Mouse (Mus musculus): ENCODE data around the gene 1700019D03Rik. TPM values are rescaled to one million over a fixed set of nuclear protein-coding genes. Genes with fewer than 3 reads are reported as not detected.

Gene 1700019D03Rik
- polyA plus RNA-seq, 1 experiment = 29.9 TPM

DNA sequence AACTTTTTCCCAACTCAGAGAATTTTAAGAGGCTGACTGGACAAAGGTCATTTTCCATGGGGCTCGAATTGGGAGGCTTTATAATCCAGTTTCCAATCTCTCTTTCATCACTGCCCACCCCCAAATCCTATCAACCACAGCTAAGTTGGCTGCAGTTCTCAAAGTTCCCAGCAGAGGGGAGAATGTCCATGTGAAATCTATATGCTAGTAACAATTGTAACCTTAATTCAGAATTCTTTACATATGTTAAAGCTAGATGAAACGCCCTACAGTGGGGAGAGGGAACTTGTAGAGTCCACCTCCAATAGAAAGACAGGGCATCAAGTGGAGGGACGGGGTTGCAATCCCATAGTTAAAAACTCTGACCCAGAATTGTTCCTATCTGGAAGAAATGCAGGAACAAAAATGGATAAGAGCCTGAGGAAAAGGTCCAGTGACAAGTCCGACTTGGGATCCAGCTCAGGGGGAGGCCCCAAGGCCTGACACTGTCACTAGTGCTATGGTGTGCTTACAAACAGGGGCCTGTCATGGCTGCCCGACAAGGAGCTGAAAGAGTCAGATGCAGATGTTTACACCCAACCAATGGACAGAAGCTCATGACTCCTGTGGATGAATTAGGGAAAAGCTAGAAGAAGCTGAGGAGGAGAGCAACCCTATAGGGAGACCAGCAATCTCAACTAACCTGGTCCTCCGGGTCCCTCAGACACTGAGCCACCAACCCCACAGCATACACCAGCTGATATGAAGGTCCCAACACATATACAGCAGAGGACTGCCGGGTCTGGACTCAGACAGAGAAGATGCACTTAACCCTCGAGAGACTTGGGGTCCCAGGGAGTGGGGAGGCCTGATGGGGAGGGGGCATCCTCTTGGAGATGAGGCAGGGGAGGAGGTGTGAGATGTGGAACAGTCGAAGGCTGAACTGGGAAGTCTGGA lies 33.4 kb upstream of the 1700019D03Rik start:
- no peak overlapping the region for H3K27ac ChIP-seq (ENCODE audit: insufficient read depth, low read length)
- H3K4me3 ChIP-seq (ENCODE audit: low read depth, low read length) = no peak overlapping the region
- H3K9ac ChIP-seq (ENCODE audit: low read depth, poor library complexity, severe bottlenecking) = no peak overlapping the region
- no peaks in the 10 kb centered on the region for H3K9me3 ChIP-seq (replicated peaks; ENCODE audit: control insufficient read depth, insufficient read depth, low read length, poor library complexity, severe bottlenecking)
- no peak for TF ChIP-seq CTCF (IDR thresholded peaks at IDR 0.05; ENCODE audit: low read depth, low read length)
- TF ChIP-seq POLR2A (IDR thresholded peaks at IDR 0.05; ENCODE audit: insufficient read depth, low read length) = no peak
- TF ChIP-seq EP300 (IDR thresholded peaks at IDR 0.05; ENCODE audit: insufficient read depth, low read depth, low read length) = no peak
- H3K36me3 ChIP-seq (ENCODE audit: control insufficient read depth, insufficient read depth, low read length, poor library complexity, severe bottlenecking) = no peaks in the 10 kb centered on the region
- no peaks in the 10 kb centered on the region for H3K27me3 ChIP-seq (ENCODE audit: control insufficient read depth, insufficient read depth, low read length, poor library complexity, severe bottlenecking)
- H3K4me1 ChIP-seq (ENCODE audit: control insufficient read depth, insufficient read depth, low read length) = no peaks in the 10 kb centered on the region

DNA sequence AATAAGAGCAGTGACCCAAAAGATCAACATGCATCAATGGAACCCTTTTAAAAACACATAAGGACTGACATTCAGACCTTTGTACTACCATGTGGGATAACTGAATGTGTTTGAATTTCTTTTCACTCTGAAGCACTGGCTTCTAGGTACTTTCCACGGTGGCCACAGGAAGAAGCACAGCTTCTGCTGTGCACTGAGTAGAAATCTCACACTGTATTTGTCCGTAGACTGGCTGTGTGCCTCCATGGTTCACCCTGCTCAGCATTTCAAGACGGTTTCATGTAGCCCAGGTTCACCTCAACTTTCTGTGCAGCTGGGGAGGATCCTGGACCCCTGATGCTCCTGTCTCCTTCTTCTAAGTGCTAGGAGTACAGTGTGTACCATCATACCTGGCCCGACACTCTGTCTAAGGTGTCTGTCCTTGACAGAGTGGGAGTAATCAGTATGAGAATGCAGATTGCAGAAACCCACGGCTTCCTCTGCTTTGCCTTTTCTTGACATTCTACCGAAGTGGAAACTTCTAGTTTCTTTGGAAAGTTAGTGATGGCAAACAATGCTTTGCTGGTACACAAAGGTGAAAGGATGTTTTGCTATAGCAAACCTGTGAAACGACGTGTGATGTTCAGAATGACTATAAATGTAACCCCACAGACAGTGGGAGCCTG lies 29.9 kb upstream of the 1700019D03Rik start:
- H3K27ac ChIP-seq (ENCODE audit: insufficient read depth, low read length) = no peak overlapping the region
- H3K4me3 ChIP-seq (ENCODE audit: low read depth, low read length) = no peak overlapping the region

DNA sequence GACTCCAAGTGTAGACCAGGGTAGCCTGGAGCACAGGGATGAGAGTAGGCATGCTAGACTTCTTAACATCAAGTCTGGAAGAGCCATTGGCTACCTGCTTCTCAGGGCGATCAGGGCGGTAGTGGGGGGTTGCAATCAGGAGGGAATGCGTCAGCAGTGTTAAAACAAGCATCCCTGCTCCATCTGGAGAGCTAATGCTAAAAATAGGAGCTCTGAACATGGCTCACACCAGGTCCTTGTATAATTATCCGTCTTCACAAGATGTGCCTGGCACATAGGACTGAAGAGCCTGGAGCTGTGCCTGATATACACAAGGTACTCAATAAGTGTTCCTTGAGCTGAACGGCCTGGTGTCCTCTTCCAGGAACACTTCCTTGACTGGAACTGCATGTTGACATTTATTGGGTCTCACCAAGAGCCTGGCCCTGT lies 17.5 kb upstream of the 1700019D03Rik start:
- H3K9ac ChIP-seq (ENCODE audit: low read depth, poor library complexity, severe bottlenecking) = no peak overlapping the region

More for the DNA sequence above, 29.9 kb upstream of the 1700019D03Rik start:
- TF ChIP-seq POLR2A (IDR thresholded peaks at IDR 0.05; ENCODE audit: insufficient read depth, low read length) = no peak
- no peak for TF ChIP-seq CTCF (IDR thresholded peaks at IDR 0.05; ENCODE audit: low read depth, low read length)
- no peak for TF ChIP-seq EP300 (IDR thresholded peaks at IDR 0.05; ENCODE audit: insufficient read depth, low read depth, low read length)
- no peak overlapping the region for H3K9ac ChIP-seq (ENCODE audit: low read depth, poor library complexity, severe bottlenecking)
- no peaks in the 10 kb centered on the region for H3K36me3 ChIP-seq (ENCODE audit: control insufficient read depth, insufficient read depth, low read length, poor library complexity, severe bottlenecking)
- no peaks in the 10 kb centered on the region for H3K27me3 ChIP-seq (ENCODE audit: control insufficient read depth, insufficient read depth, low read length, poor library complexity, severe bottlenecking)
- H3K9me3 ChIP-seq (replicated peaks; ENCODE audit: control insufficient read depth, insufficient read depth, low read length, poor library complexity, severe bottlenecking) = no peaks in the 10 kb centered on the region
- no peaks in the 10 kb centered on the region for H3K4me1 ChIP-seq (ENCODE audit: control insufficient read depth, insufficient read depth, low read length)

DNA sequence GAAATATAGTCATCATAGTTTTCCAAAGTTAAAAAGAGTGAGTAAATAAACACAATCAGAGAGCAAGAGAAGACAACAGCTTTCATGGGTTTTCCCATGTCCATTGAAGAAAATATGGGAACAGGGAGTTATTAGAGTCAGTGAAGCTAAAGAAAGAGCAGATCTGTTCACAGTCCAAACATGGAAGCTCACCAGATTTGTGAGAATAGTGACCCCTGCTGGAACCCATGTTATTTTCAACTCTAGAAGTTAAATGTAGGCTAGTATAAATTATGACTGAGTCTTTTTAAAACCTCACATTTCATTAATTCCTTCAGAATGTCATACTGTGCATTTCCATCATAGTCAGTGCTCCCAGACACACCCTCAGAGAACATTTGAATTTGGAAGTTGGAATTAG lies 12.6 kb upstream of the 1700019D03Rik start:
- H3K9ac ChIP-seq (ENCODE audit: low read depth, poor library complexity, severe bottlenecking) = no peak overlapping the region
- no peaks in the 10 kb centered on the region for H3K4me1 ChIP-seq (ENCODE audit: control insufficient read depth, insufficient read depth, low read length)
- H3K27me3 ChIP-seq (ENCODE audit: control insufficient read depth, insufficient read depth, low read length, poor library complexity, severe bottlenecking) = no peaks in the 10 kb centered on the region
- H3K4me3 ChIP-seq (ENCODE audit: low read depth, low read length) = no peak overlapping the region
- H3K36me3 ChIP-seq (ENCODE audit: control insufficient read depth, insufficient read depth, low read length, poor library complexity, severe bottlenecking) = no peaks in the 10 kb centered on the region
- no peaks in the 10 kb centered on the region for H3K9me3 ChIP-seq (replicated peaks; ENCODE audit: control insufficient read depth, insufficient read depth, low read length, poor library complexity, severe bottlenecking)
- TF ChIP-seq CTCF (IDR thresholded peaks at IDR 0.05; ENCODE audit: low read depth, low read length) (no peak), EP300 (IDR thresholded peaks at IDR 0.05; ENCODE audit: insufficient read depth, low read depth, low read length) (no peak), POLR2A (IDR thresholded peaks at IDR 0.05; ENCODE audit: insufficient read depth, low read length) (no peak)
- no peak overlapping the region for H3K27ac ChIP-seq (ENCODE audit: insufficient read depth, low read length)

More for the DNA sequence above, 17.5 kb upstream of the 1700019D03Rik start:
- TF ChIP-seq CTCF (IDR thresholded peaks at IDR 0.05; ENCODE audit: low read depth, low read length) (no peak), POLR2A (IDR thresholded peaks at IDR 0.05; ENCODE audit: insufficient read depth, low read length) (no peak), EP300 (IDR thresholded peaks at IDR 0.05; ENCODE audit: insufficient read depth, low read depth, low read length) (no peak)
- Histone ChIP-seq H3K36me3 (ENCODE audit: control insufficient read depth, insufficient read depth, low read length, poor library complexity, severe bottlenecking) (no peaks in the 10 kb centered on the region), H3K4me3 (ENCODE audit: low read depth, low read length) (no peak overlapping the region), H3K4me1 (ENCODE audit: control insufficient read depth, insufficient read depth, low read length) (no peaks in the 10 kb centered on the region), H3K9me3 (replicated peaks; ENCODE audit: control insufficient read depth, insufficient read depth, low read length, poor library complexity, severe bottlenecking) (no peaks in the 10 kb centered on the region), H3K27me3 (ENCODE audit: control insufficient read depth, insufficient read depth, low read length, poor library complexity, severe bottlenecking) (no peaks in the 10 kb centered on the region), H3K27ac (ENCODE audit: insufficient read depth, low read length) (no peak overlapping the region)

DNA sequence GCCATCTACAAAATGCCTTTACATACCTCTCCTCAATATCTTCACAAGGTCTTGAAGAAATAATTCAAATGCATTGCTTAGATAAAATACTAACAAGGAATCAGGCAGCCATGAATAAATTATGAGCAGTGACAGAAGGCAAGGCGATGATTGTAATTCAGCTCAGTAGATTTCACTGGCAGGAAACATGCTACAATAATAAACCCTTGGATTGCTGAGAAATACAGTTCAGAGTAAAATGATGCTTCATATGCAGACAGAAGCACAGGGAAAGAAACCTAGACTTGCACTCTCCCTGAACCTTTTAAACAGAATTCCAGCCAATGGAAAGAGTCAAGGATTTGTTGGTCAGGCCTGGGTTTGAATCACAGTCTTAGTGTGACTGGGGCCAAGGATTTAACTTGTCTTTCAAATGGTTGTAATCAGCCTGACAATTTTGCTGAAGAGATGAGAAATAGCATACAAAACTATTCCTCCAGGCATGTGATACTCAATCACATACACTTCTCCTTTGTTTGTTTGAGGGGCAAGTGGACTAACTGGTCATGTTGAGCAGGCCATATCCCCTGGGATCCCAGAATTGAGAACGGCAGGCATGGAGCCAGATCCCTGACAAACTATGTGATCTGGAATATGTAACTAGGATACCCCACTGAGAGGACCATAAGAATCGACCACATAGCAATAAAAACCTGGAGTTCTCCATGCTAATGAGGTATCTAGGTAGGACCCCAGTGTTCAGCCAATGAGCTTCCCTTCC lies 1.1 kb downstream of the 1700019D03Rik start:
- Histone ChIP-seq H3K27ac (ENCODE audit: insufficient read depth, low read length) (no peak overlapping the region), H3K36me3 (ENCODE audit: control insufficient read depth, insufficient read depth, low read length, poor library complexity, severe bottlenecking) (no peaks in the 10 kb centered on the region), H3K9ac (ENCODE audit: low read depth, poor library complexity, severe bottlenecking) (no peak overlapping the region), H3K9me3 (replicated peaks; ENCODE audit: control insufficient read depth, insufficient read depth, low read length, poor library complexity, severe bottlenecking) (no peaks in the 10 kb centered on the region), H3K4me1 (ENCODE audit: control insufficient read depth, insufficient read depth, low read length) (no peaks in the 10 kb centered on the region), H3K27me3 (ENCODE audit: control insufficient read depth, insufficient read depth, low read length, poor library complexity, severe bottlenecking) (no peaks in the 10 kb centered on the region; the same call in 1 of the 2 replicates), H3K4me3 (ENCODE audit: low read depth, low read length) (no peak overlapping the region)
- TF ChIP-seq POLR2A (IDR thresholded peaks at IDR 0.05; ENCODE audit: insufficient read depth, low read length) = no peak
- TF ChIP-seq CTCF (IDR thresholded peaks at IDR 0.05; ENCODE audit: low read depth, low read length) = no peak
- TF ChIP-seq EP300 (IDR thresholded peaks at IDR 0.05; ENCODE audit: insufficient read depth, low read depth, low read length) = no peak

All from ES-Bruce4 (cell line).